Mouse (Mus musculus) heart, adult 2 months (tissue): ENCODE data around the gene Grik4. TPM values are rescaled to one million over a fixed set of nuclear protein-coding genes. Genes with fewer than 3 reads are reported as not detected.

ENCODE experiments used
- DNase-seq, 2 experiments: peaks; one replicate each; pipeline ENCODE4 v3.0.0; 2021
- H3K27ac ChIP-seq: fragments of 200-600 bp; 2 replicates; pipeline ENCODE4 v1.8.1; 2022
- H3K27me3 ChIP-seq: fragments of 200-500 bp; 2 replicates; pipeline ENCODE4 v1.6.1; 2012; ENCODE audit warnings: mild to moderate bottlenecking, low read length, inconsistent platforms, mixed read lengths; ENCODE audit not compliant: control insufficient read depth, insufficient read depth
- H3K36me3 ChIP-seq: fragments of 200-500 bp; 2 replicates; pipeline ENCODE4 v1.6.1; 2012; ENCODE audit warnings: low read length, inconsistent platforms; ENCODE audit not compliant: control insufficient read depth, insufficient read depth
- H3K4me1 ChIP-seq: fragments of 200-500 bp; 2 replicates; pipeline ENCODE4 v1.6.1; 2011; ENCODE audit warnings: low read length; ENCODE audit not compliant: control insufficient read depth, insufficient read depth
- H3K4me3 ChIP-seq: fragments of 200-600 bp; 2 replicates; pipeline ENCODE4 v1.8.1; 2022
- H3K79me2 ChIP-seq: fragments of 200-500 bp; replicated peaks from 2 replicates; pipeline ENCODE4 v1.6.1; 2012; ENCODE audit warnings: mild to moderate bottlenecking, inconsistent platforms, low read length, moderate library complexity, mixed read lengths; ENCODE audit not compliant: control insufficient read depth, insufficient read depth
- H3K9ac ChIP-seq: fragments of 200-500 bp; 2 replicates; pipeline ENCODE4 v1.6.1; 2012; ENCODE audit warnings: low read depth, mild to moderate bottlenecking, control low read depth, inconsistent platforms, low read length, mixed read lengths
- CTCF ChIP-seq: fragments of 200-600 bp; IDR thresholded peaks from 2 replicates; pipeline ENCODE4 v1.8.1; 2022; ENCODE audit warnings: antibody characterized with exemption, mild to moderate bottlenecking, moderate library complexity
- EP300 ChIP-seq: fragments of 200-500 bp; IDR thresholded peaks from 2 replicates; pipeline ENCODE4 v1.6.1; 2011; ENCODE audit warnings: low read depth, low read length, control low read depth; ENCODE audit not compliant: insufficient read depth
- POLR2A ChIP-seq: fragments of 200-500 bp; IDR thresholded peaks from 2 replicates; pipeline ENCODE4 v1.6.1; 2011; ENCODE audit warnings: mild to moderate bottlenecking, low read depth, low read length, control low read depth; ENCODE audit not compliant: insufficient read depth
- WGBS: fragments of 180-500 bp; shearing (Covaris S2); methylation state at CpG from one replicate; pipeline ENCODE4 v1.1.7; 2018; 5-methylcytosine and 5-hydroxymethylcytosine counted together
- intact Hi-C: fragments of 180-260 bp; cut with DNase I; formaldehyde crosslinking; loops from one replicate; pipeline ENCODE4 v1.15.1; 2025
- polyA plus RNA-seq: library from polyadenylated mRNA; depleted of rRNA; stranded (reverse); fragments of >200 nt; gene quantifications from 2 replicates; pipeline ENCODE4 v1.2.3, GENCODE M21; 2012
- total RNA-seq, 2 experiments: library from RNA; stranded (reverse); gene quantifications; 2 replicates each; pipeline ENCODE4 v1.2.3; 2021

The Grik4 gene
- total and polyA plus RNA-seq, 3 experiments, result 0.02 to 0.09 TPM; not detected in 1

GRCm38 (mm10) chr9:42727186-42727585 is 217.1 kb downstream of the Grik4 start:
- no peak overlapping the region for H3K27ac ChIP-seq
- no peaks in the 10 kb centered on the region for H3K36me3 ChIP-seq
- no peak for DNase-seq
- TF ChIP-seq CTCF, result no peak
- no peak for TF ChIP-seq POLR2A
- TF ChIP-seq EP300, result no peak
- no peak overlapping the region for H3K4me3 ChIP-seq
- no peaks in the 10 kb centered on the region for H3K27me3 ChIP-seq
- WGBS, result 65% methylated on average over 5 of the region's 5 CpGs
- intact Hi-C loops, result no loop called here
- no peaks in the 10 kb centered on the region for H3K4me1 ChIP-seq
- no peak overlapping the region for H3K9ac ChIP-seq
- H3K79me2 ChIP-seq, result no peaks in the 10 kb centered on the region

- Histone ChIP-seq H3K79me2 (no peaks in the 10 kb centered on the region), H3K36me3 (no peaks in the 10 kb centered on the region), H3K27me3 (no peaks in the 10 kb centered on the region), H3K9ac (no peak overlapping the region), H3K27ac (no peak overlapping the region), H3K4me3 (no peak overlapping the region), H3K4me1 (no peaks in the 10 kb centered on the region)
- intact Hi-C loops, result no loop called here
- TF ChIP-seq POLR2A (no peak), CTCF (no peak), EP300 (no peak)
- no peak for DNase-seq
- WGBS, result 73% methylated on average over 7 of the region's 7 CpGs
Measured at GRCm38 (mm10) chr9:42724099-42724498, 220.2 kb downstream of the Grik4 start.

- no peak overlapping the region for H3K27ac ChIP-seq
- no peaks in the 10 kb centered on the region for H3K27me3 ChIP-seq
- DNase-seq, result no peak
- H3K79me2 ChIP-seq, result no peaks in the 10 kb centered on the region
- TF ChIP-seq CTCF, result no peak
- no peak for TF ChIP-seq POLR2A
- no peak for TF ChIP-seq EP300
- intact Hi-C loops, result no loop called here
- WGBS, result 40% methylated on average over 4 of the region's 4 CpGs
- H3K9ac ChIP-seq, result no peak overlapping the region
- no peaks in the 10 kb centered on the region for H3K4me1 ChIP-seq
- no peak overlapping the region for H3K4me3 ChIP-seq
- H3K36me3 ChIP-seq, result no peaks in the 10 kb centered on the region
Measured at GRCm38 (mm10) chr9:42722501-42722900, 221.8 kb downstream of the Grik4 start.

GRCm38 (mm10) chr9:42721718-42722117 is 222.6 kb downstream of the Grik4 start:
- 74% methylated on average over 9 of the region's 9 CpGs for WGBS
- Histone ChIP-seq H3K4me3 (no peak overlapping the region), H3K4me1 (no peaks in the 10 kb centered on the region), H3K9ac (no peak overlapping the region), H3K36me3 (no peaks in the 10 kb centered on the region), H3K27me3 (no peaks in the 10 kb centered on the region), H3K27ac (no peak overlapping the region), H3K79me2 (no peaks in the 10 kb centered on the region)
- no peak for DNase-seq
- intact Hi-C loops, result no loop called here
- TF ChIP-seq EP300 (no peak), POLR2A (no peak)

GRCm38 (mm10) chr9:42721146-42721545 is 223.1 kb downstream of the Grik4 start:
- TF ChIP-seq POLR2A (no peak), CTCF (no peak), EP300 (no peak)
- no peak for DNase-seq
- H3K9ac ChIP-seq, result no peak overlapping the region
- no peak overlapping the region for H3K4me3 ChIP-seq
- WGBS, result 74% methylated on average over 4 of the region's 4 CpGs
- no peaks in the 10 kb centered on the region for H3K79me2 ChIP-seq
- intact Hi-C loops, result no loop called here
- H3K4me1 ChIP-seq, result no peaks in the 10 kb centered on the region
- no peaks in the 10 kb centered on the region for H3K36me3 ChIP-seq
- no peak overlapping the region for H3K27ac ChIP-seq
- no peaks in the 10 kb centered on the region for H3K27me3 ChIP-seq

- Histone ChIP-seq H3K9ac (no peak overlapping the region), H3K79me2 (no peaks in the 10 kb centered on the region), H3K27me3 (0 out of 2 replicates have a peak, but pooled peaks cover 2% of the 10 kb centered on the region), H3K27ac (no peak overlapping the region), H3K36me3 (no peaks in the 10 kb centered on the region), H3K4me3 (no peak overlapping the region), H3K4me1 (no peaks in the 10 kb centered on the region)
- no peak for DNase-seq
- TF ChIP-seq POLR2A (no peak), EP300 (no peak)
- intact Hi-C loops, result no loop called here
- WGBS, result 79% methylated on average over 8 of the region's 8 CpGs
Measured at GRCm38 (mm10) chr9:42713912-42714311, 230.4 kb downstream of the Grik4 start.

- 76% methylated on average over 7 of the region's 7 CpGs for WGBS
- intact Hi-C loops, result no loop called here
- Histone ChIP-seq H3K4me1 (no peaks in the 10 kb centered on the region), H3K36me3 (no peaks in the 10 kb centered on the region), H3K4me3 (no peak overlapping the region), H3K27me3 (peaks cover 2% of the 10 kb centered on the region; the same call in 1 of the 2 replicates), H3K27ac (no peak overlapping the region), H3K79me2 (no peaks in the 10 kb centered on the region), H3K9ac (no peak overlapping the region)
- no peak for TF ChIP-seq CTCF
- no peak for TF ChIP-seq EP300
- TF ChIP-seq POLR2A, result no peak
- DNase-seq, result no peak
Measured at GRCm38 (mm10) chr9:42705848-42706247, 238.4 kb downstream of the Grik4 start.
